In the genomic region with DNA sequence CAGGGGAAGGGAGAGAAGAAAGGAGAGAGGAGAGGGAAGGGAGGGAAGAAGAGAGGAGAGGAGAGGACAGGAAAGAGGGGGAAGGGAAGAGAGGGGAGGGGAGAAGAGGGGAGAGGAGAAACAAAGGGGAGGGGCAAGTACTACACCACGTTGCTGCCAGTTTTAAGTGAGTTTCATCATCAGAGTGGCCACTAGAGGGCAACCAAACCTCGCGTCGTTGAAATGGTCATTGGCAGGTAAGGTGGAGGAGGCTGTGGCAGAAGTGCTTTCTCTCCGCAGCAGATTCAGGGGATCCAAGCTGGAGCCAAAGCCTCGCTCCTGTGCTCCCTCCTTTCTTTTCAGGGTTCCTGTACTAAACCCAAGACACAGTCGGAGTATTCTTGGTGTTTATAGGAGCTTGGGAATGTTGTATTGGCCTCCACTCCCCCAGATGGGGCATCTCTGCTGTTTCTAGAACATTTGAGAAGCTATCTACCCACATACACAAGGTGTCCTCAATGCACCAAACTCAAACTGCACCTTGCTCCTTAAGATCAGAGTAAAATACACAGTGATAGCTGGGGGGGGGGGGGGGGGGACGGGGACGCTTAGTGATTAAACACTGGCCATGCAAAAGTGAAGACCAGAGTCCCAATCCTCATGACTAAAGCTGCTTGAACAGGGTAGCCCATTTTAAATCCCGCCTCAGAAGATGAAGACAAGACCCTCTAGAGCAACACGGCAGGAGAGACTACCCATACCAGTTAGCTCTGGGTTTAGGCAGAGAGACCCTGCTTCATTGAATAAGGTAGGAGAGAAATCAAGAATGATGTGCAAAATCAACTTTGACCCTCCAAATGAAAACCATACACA, we compare ENCODE assay signal across 7 mouse cellular contexts. TPM values are rescaled to one million over a fixed set of nuclear protein-coding genes. Genes with fewer than 3 reads are reported as not detected.
DNase-seq lines count a peak whose midpoint lies in the region; ATAC-seq lines count a peak whose summit lies in the region.

No protein-coding gene starts in this region.

- no peak overlapping the region; the same call in 1 of the 2 replicates for H3K4me2 ChIP-seq in intestine, embryonic 16.5 days (ENCODE audit: low read depth, low read length)

- 0 out of 2 replicates have a peak, but pooled peaks cover 5% of the 10 kb centered on the region for H3K4me1 ChIP-seq in intestine, embryonic 16.5 days (ENCODE audit: control insufficient read depth, insufficient read depth, low read length)
- H3K4me1 ChIP-seq in midbrain, embryonic 10.5 days, result peaks cover 11% of the 10 kb centered on the region

- H3K27me3 ChIP-seq in intestine, embryonic 16.5 days (replicated peaks; ENCODE audit: control insufficient read depth, insufficient read depth, low read length), result no peaks in the 10 kb centered on the region
- peaks cover 15% of the 10 kb centered on the region for H3K27me3 ChIP-seq in midbrain, embryonic 10.5 days (ENCODE audit: low read depth, poor library complexity, severe bottlenecking)

- DNase-seq in adrenal gland, postnatal 10 days, result peak; percentile 82
- DNase-seq in embryo, embryonic 9.5 days (ENCODE audit: extremely low spot score), result peak; percentile 84
- DNase-seq in gastrocnemius, postnatal 4 days (ENCODE audit: low spot score in 2 of 2), result peak; percentile 46 to 74
- DNase-seq in left cerebral cortex, postnatal 25 days (ENCODE audit: low spot score in 2 of 2), result peak; percentile 85 to 93
- DNase-seq in midbrain, embryonic 10.5 days (ENCODE audit: low spot score), result peak; percentile 77
- DNase-seq in right cerebral cortex, postnatal 36 days (ENCODE audit: low spot score in 2 of 2), result peak; percentile 65 to 74

- H3K27ac ChIP-seq in intestine, embryonic 16.5 days (ENCODE audit: low read length), result no peak overlapping the region
- no peak overlapping the region for H3K27ac ChIP-seq in midbrain, embryonic 10.5 days (replicated peaks)

- peak; percentile 60 for ATAC-seq in intestine, embryonic 16.5 days

- WGBS in intestine, embryonic 16.5 days, result 13% methylated on average over 9 of the region's 11 CpGs
- WGBS in midbrain, embryonic 10.5 days, result 20% methylated on average over 11 of the region's 11 CpGs

- no peaks in the 10 kb centered on the region for H3K36me3 ChIP-seq in intestine, embryonic 16.5 days (ENCODE audit: control insufficient read depth, insufficient read depth, low read length)
- H3K36me3 ChIP-seq in midbrain, embryonic 10.5 days, result no peaks in the 10 kb centered on the region

- H3K9ac ChIP-seq in intestine, embryonic 16.5 days (ENCODE audit: low read depth, low read length), result no peak overlapping the region

- intact Hi-C loops in left cerebral cortex, postnatal 25 days (cut with DNase I), result loop anchor here (1.0 to 5.0 kb wide), 4 partner anchors 88 to 179 kb away; no protein-coding TSS in a partner anchor

- H3K4me3 ChIP-seq in intestine, embryonic 16.5 days (ENCODE audit: low read length), result peak overlapping the region; percentile 20; the same call in 1 of the 2 replicates
- peak overlapping the region; percentile 24 for H3K4me3 ChIP-seq in midbrain, embryonic 10.5 days

- H3K9me3 ChIP-seq in intestine, embryonic 16.5 days (ENCODE audit: control insufficient read depth, low read length), result no peaks in the 10 kb centered on the region
- no peaks in the 10 kb centered on the region for H3K9me3 ChIP-seq in midbrain, embryonic 10.5 days (replicated peaks)

RNA-seq across cellular contexts. Expression of a gene that starts 11.7 kb away (rescaled TPM):
- total RNA-seq in adrenal gland, postnatal 10 days (2021), result under 1 TPM; 0.60 to 0.67 TPM
- under 1 TPM in 1 of 2 experiments, not detected in 1; 0.29 TPM for total RNA-seq in gastrocnemius, postnatal 4 days (2021)
- 30.4 and 31.7 TPM in 2 replicates for polyA plus RNA-seq in intestine, embryonic 16.5 days (2015; fragmentation: Nextera tagmentation; extraction: Ambion mirVana)
- under 1 TPM in 1 of 2 experiments, not detected in 1; 0.21 TPM for total RNA-seq in left cerebral cortex, postnatal 25 days (2021)
- polyA plus RNA-seq in midbrain, embryonic 10.5 days (2016; fragmentation: Nextera tagmentation; extraction: Ambion mirVana), result 2.0 and 2.2 TPM in 2 replicates

RNA-seq across cellular contexts. Expression of a gene that starts 56.8 kb away (rescaled TPM):
- 10 to 100 TPM; 76.4 to 80.4 TPM for total RNA-seq in adrenal gland, postnatal 10 days (2021)
- total RNA-seq in gastrocnemius, postnatal 4 days (2021), result 10 to 100 TPM; 51.1 to 56.9 TPM
- 204 and 205 TPM in 2 replicates for polyA plus RNA-seq in intestine, embryonic 16.5 days (2015; fragmentation: Nextera tagmentation; extraction: Ambion mirVana)
- 10 to 100 TPM; 48.4 to 63.7 TPM for total RNA-seq in left cerebral cortex, postnatal 25 days (2021)
- 270 and 310 TPM in 2 replicates for polyA plus RNA-seq in midbrain, embryonic 10.5 days (2016; fragmentation: Nextera tagmentation; extraction: Ambion mirVana)

RNA-seq across cellular contexts. Expression of a gene that starts 57.0 kb away (rescaled TPM):
- total RNA-seq in adrenal gland, postnatal 10 days (2021), result 10 to 100 TPM; 64.4 to 68.3 TPM
- 10 to 100 TPM; 42.8 to 44.4 TPM for total RNA-seq in gastrocnemius, postnatal 4 days (2021)
- polyA plus RNA-seq in intestine, embryonic 16.5 days (2015; fragmentation: Nextera tagmentation; extraction: Ambion mirVana), result 66.5 and 72.3 TPM in 2 replicates
- 100 to 1,000 TPM; 295 to 301 TPM for total RNA-seq in left cerebral cortex, postnatal 25 days (2021)
- polyA plus RNA-seq in midbrain, embryonic 10.5 days (2016; fragmentation: Nextera tagmentation; extraction: Ambion mirVana), result 71.1 and 80.0 TPM in 2 replicates

Comparison
In these comparisons a context has a peak if more than half of its experiments do, and no peak if none do; other contexts are left out.
1. RNA of a gene that starts 57.0 kb away (total RNA-seq): 295 to 301 TPM in left cerebral cortex, postnatal 25 days; 64.4 to 68.3 TPM in adrenal gland, postnatal 10 days and 42.8 to 44.4 TPM in gastrocnemius, postnatal 4 days; every median in the first group is over 4 times any median in the second.
2. Peak in every context shown above with its lines, with median percentiles within 50 percentile points of each other: DNase-seq.